Mouse (Mus musculus) retina, postnatal 1 day (tissue): ENCODE data around the gene Limch1.

Source experiments
- DNase-seq: peaks from one replicate; pipeline ENCODE4 v3.0.0-alpha.2; 2012

Limch1 gene

DNA sequence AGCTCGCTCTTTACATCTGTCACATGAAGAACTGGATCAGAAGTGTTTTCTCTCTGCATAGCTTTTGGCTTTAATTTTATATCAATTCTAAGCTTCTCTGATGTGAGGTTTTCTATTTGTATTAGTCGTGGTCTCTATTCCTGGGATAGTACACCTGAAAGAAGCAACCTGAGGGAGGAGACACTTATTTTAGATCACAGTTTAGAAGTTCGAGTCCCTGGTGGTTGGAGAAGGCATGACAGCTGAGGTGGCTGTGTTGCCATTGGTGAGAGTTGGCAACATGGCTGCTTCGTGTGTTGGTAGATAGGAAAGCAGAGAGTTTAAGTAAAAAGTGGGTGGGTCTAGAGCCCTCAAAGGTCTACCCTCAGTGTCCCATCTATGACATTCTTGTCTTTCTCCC, 91.3 kb downstream of the Limch1 start:
- DNase-seq, result no peak

- DNase-seq, result no peak
These were observed 96.3 kb downstream of the Limch1 start for GRCm38 (mm10) chr5:66841971-66842370.

- DNase-seq, result no peak
These were observed 97.1 kb downstream of the Limch1 start for GRCm38 (mm10) chr5:66842776-66843175.

DNA sequence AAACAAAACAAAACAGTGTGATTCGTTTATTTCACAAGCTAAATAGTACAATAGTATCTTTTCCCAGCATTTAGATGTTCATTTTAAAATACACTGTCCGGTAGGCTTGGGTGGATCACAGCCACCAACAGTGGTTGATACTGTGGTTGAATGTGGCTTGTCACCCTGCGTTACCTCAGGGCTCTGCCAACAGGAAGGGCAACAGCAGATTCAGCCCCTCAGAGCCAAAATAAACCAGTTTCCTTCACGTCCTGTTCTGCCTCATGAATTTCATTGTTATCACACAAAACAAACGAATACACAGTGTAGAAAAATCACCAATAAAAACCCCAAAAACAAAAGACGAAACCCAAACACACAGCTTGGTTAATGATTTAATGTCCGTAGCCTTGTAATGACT, 102.5 kb downstream of the Limch1 start:
- DNase-seq, result no peak

- DNase-seq, result no peak
These were observed 103.5 kb downstream of the Limch1 start for GRCm38 (mm10) chr5:66849148-66849547.

- DNase-seq, result peak; percentile 40
These were observed 105.2 kb downstream of the Limch1 start for GRCm38 (mm10) chr5:66850721-66851251.

DNA sequence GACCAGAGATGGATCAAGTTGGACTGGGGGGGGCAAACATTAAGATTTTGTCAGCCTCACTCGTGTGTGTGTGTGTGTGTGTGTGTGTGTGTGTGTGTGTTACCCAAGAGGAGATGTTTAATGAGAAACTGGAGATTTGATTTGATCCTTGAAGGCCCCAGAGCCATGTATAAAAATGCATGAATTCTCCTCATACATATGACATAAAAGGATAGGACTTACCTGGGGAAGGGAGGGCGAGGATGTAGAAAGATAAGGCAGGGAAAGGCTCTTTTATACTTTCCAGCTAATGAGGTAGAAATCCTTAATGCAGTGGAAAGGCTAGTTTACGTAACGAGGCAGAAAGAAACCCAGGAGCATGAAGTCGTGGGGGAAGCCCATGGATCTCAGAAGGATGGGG, 106.1 kb downstream of the Limch1 start:
- DNase-seq, result no peak

DNA sequence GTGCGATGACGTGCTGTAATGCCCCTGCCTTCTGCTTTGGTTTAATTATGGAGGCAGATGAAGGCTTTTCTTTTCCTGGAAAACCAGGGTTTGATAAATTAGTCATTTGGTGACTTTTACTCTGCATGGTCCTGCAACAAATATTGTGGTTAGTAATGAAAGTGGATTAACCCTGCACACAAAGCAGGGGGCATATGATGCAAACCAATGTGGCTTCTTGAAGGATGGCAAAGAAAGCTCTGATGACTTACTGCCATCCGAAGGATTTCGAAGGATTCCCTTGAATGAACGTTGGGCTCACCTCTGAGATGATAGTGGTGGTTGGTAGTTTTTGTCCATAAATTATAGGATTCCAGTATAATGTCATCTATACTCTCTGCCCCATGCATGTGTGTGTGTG, 108.6 kb downstream of the Limch1 start:
- DNase-seq, result no peak

DNA sequence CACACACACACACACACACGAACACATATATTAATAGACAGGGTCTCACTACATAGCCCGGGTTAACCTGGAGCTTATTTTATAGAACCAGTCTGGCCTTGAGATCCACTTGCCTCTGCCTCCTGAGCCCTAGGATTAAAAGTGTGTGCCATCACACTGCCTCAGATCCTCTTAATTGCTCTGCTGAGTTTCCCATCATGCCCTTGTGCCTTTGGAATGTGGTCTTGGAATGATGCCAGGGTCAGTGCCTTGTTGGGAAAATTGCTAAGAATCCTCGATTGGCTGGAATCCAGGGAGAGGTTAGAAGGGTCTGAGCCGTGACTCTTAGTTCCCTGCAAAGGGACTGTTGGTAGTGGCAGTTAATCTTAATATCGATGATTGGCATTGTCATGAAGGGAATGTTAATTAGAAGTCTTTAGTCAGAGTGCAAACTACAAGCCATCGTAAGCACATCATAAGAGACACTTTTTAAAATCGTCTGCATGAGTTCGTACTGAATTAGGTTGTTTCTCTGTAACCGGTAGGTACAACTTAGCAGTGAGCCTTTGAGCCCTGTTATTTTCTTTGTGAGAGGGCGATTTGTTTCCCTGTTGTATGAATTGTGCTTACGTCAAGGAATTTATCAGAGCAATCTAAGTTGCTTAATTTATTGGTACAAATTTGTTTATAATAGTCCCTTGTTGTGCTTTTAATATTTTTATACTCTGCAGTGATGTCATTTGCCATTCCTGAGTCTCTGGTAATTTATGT, 109.9 kb downstream of the Limch1 start:
- DNase-seq, result peak; percentile 93

DNA sequence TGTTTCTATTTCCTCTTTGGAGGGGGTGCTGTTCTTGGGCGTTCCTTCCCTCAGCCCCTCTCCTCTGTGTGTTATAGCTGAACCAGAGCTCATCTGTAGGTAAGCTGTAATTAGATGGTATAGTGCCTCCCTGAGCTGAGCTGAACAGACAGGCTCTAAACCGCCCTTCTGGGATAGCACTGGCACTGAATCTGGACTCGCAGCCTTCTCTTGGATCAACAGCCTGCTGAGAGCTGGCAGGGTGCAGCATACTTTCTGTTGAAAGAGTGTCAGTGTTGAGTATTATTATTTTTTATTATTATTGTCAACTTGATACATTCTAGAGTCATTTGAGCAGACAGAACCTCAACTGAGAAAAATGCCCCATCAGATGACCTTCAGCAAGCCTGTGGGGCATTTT, 113.9 kb downstream of the Limch1 start:
- DNase-seq, result no peak

DNA sequence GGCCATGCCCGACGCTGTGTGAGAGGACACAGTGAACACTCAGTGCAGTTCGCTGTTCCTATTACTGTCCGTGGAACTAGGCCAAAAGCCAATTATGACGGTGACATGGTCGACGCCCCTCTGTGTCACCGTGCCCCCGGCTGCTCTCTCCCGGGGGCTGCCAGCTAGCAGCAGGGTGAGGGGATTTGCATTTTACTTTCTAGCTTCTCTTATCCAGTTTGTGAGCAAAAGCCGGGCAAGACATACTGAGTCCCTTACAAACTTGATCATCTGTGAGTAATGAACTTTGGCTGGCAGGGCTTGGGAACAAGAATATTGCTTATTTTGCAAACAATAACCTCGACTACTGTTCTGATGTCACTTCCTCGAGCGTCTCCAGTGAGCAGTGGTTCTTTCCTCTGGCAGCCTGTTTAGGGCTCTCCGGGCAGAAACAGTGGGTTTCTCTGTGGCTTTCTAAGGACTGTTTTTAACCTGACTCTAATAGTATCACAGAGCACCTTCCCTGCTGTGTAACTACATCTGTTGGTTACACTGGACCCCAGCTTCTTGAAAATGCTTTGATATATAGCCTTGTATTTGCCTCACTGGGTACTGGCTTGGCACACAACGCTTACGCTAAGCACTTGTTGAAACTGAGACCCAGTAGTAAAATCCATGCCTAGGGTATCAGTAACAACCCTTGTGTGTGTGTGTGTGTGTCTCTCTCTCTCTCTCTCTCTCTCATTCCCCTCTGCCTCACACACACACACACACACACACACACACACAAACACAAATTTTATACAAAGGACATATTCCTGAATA, 115.8 kb downstream of the Limch1 start:
- peak; percentile 91 for DNase-seq

- peak; percentile 36 for DNase-seq
These were observed 116.5 kb downstream of the Limch1 start for GRCm38 (mm10) chr5:66862151-66862550.

DNA sequence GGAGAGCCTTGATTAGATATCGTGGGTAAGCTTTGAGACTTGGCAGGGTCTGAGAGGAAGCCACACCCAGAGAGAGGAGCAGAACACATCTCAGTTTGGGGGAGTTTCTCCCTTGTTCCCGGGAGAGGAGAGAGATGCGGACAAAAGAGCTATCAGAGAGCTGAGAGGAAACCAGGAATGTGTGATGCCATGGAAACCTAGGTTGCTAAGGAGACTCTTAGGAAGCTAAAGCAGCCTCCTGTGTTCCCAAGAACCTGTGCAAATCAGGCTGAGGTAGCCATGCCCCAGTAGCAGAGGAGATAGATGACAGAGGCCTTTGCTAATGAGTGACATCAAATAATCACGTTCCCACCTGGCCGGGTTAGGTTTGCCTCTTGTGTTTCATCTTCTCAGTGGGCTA, 119.6 kb downstream of the Limch1 start:
- peak; percentile 62 for DNase-seq

GRCm38 (mm10) chr5:66866019-66866418, 120.4 kb downstream of the Limch1 start:
- peak; percentile 91 for DNase-seq

GRCm38 (mm10) chr5:66869545-66869944, 123.9 kb downstream of the Limch1 start:
- DNase-seq, result no peak

GRCm38 (mm10) chr5:66871521-66872050, 126.0 kb downstream of the Limch1 start:
- DNase-seq, result no peak

- DNase-seq, result no peak
These were observed 126.4 kb downstream of the Limch1 start for GRCm38 (mm10) chr5:66872053-66872452.

GRCm38 (mm10) chr5:66872681-66873080, 127.1 kb downstream of the Limch1 start:
- DNase-seq, result no peak

- no peak for DNase-seq
These were observed 130.6 kb downstream of the Limch1 start for GRCm38 (mm10) chr5:66876018-66876805.

GRCm38 (mm10) chr5:66877066-66877465, 131.4 kb downstream of the Limch1 start:
- DNase-seq, result no peak

DNA sequence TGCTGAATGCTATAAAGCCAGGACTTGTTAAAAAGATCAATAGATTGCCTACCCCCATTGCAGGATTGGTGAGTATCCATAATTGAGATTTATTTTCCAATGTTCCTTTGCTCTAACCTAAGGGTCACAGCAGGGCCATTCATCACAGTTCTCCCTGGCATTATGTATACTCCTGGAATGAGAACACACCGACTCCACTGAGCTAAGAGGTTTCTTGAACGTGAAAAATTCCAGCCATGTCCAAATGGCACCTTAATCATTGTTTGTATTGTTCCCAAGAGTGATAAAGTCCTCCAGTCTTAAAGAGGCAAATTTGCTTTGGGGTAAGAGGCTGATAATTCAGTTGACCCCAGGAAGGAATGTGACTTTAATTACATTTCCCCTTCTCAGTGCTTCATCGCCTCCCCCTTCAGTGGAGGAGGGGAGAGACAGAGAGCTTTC, 136.3 kb downstream of the Limch1 start:
- no peak for DNase-seq

GRCm38 (mm10) chr5:66882718-66883117, 137.1 kb downstream of the Limch1 start:
- no peak for DNase-seq

- DNase-seq, result no peak
These were observed 138.9 kb downstream of the Limch1 start for GRCm38 (mm10) chr5:66884505-66884904.
